Mouse (Mus musculus) liver, adult 2 months (tissue): ENCODE measurements around the gene Acvr2b. TPM values are rescaled to one million over a fixed set of nuclear protein-coding genes. Genes with fewer than 3 reads are reported as not detected.

Experiments
- DNase-seq: peaks from one replicate; pipeline ENCODE4 v3.0.0-alpha.2; 2011; ENCODE audit warnings: low read depth, low spot score; ENCODE audit errors: extremely low read depth
- H3K27ac ChIP-seq: fragments of 200-500 bp; replicated peaks from 2 replicates; pipeline ENCODE4 v1.5.1; 2012; ENCODE audit warnings: low read depth, mild to moderate bottlenecking, control low read depth, inconsistent platforms, low read length; ENCODE audit not compliant: insufficient read depth
- H3K27me3 ChIP-seq: fragments of 200-500 bp; 2 replicates; pipeline ENCODE4 v1.6.1; 2012; ENCODE audit warnings: mild to moderate bottlenecking, moderate library complexity, low read length, inconsistent platforms; ENCODE audit not compliant: control insufficient read depth, insufficient read depth
- H3K36me3 ChIP-seq: fragments of 200-500 bp; 2 replicates; pipeline ENCODE4 v1.6.1; 2012; ENCODE audit warnings: low read length, inconsistent platforms; ENCODE audit not compliant: control insufficient read depth, insufficient read depth
- H3K4me1 ChIP-seq: fragments of 200-500 bp; 2 replicates; pipeline ENCODE4 v1.6.1; 2011; ENCODE audit warnings: low read length; ENCODE audit not compliant: control insufficient read depth, insufficient read depth
- H3K4me3 ChIP-seq: fragments of 200-500 bp; 2 replicates; pipeline ENCODE4 v1.5.1; 2011; ENCODE audit warnings: low read depth, mild to moderate bottlenecking, control low read depth, low read length, moderate library complexity; ENCODE audit not compliant: insufficient read depth
- H3K79me2 ChIP-seq: fragments of 200-500 bp; 2 replicates; pipeline ENCODE4 v1.6.1; 2012; ENCODE audit warnings: inconsistent platforms, mild to moderate bottlenecking, low read length, moderate library complexity; ENCODE audit not compliant: control insufficient read depth, insufficient read depth
- H3K9ac ChIP-seq: fragments of 200-500 bp; 2 replicates; pipeline ENCODE4 v1.6.1; 2012; ENCODE audit warnings: low read depth, mild to moderate bottlenecking, control low read depth, inconsistent platforms, low read length
- CTCF ChIP-seq: fragments of 200-500 bp; IDR thresholded peaks from 2 replicates; pipeline ENCODE4 v1.5.1; 2011; ENCODE audit warnings: low read depth, low read length, control low read depth
- POLR2A ChIP-seq: fragments of 200-500 bp; IDR thresholded peaks from 2 replicates; pipeline ENCODE4 v1.6.1; 2011; ENCODE audit warnings: low read length, control low read depth; ENCODE audit not compliant: insufficient read depth; ENCODE audit errors: extremely low read depth
- WGBS: fragments of 180-500 bp; shearing (Covaris S2); methylation state at CpG from one replicate; pipeline ENCODE4 v1.1.7; 2018; 5-methylcytosine and 5-hydroxymethylcytosine counted together
- polyA plus RNA-seq: library from polyadenylated mRNA; depleted of rRNA; stranded (reverse); fragments of >200 nt; gene quantifications from 2 replicates; pipeline ENCODE4 v1.2.3, GENCODE M21; 2012
- total RNA-seq: library from RNA; depleted of rRNA; stranded (reverse); fragments of >200 nt; gene quantifications from 2 replicates; pipeline ENCODE4 v1.2.3, GENCODE M21; 2014

Gene Acvr2b
- total and polyA plus RNA-seq, 2 experiments, result 4.2 to 4.8 TPM

GRCm38 (mm10) chr9:119474717-119475611 is 73.0 kb downstream of the Acvr2b start:
- Histone ChIP-seq H3K4me3 (no peak overlapping the region), H3K36me3 (no peaks in the 10 kb centered on the region), H3K9ac (no peak overlapping the region), H3K4me1 (no peaks in the 10 kb centered on the region), H3K27me3 (no peaks in the 10 kb centered on the region), H3K79me2 (no peaks in the 10 kb centered on the region), H3K27ac (no peak overlapping the region)
- TF ChIP-seq CTCF (no peak), POLR2A (no peak)
- 62% methylated on average over 15 of the region's 15 CpGs for WGBS
- peak; percentile 57 for DNase-seq

GRCm38 (mm10) chr9:119477754-119478153 is 75.8 kb downstream of the Acvr2b start:
- no peak overlapping the region for H3K9ac ChIP-seq
- no peak overlapping the region for H3K27ac ChIP-seq
- H3K4me3 ChIP-seq, result no peak overlapping the region
- 69% methylated on average over 6 of the region's 6 CpGs for WGBS
- H3K79me2 ChIP-seq, result no peaks in the 10 kb centered on the region
- H3K27me3 ChIP-seq, result no peaks in the 10 kb centered on the region
- DNase-seq, result no peak
- no peaks in the 10 kb centered on the region for H3K36me3 ChIP-seq
- TF ChIP-seq CTCF (no peak), POLR2A (no peak)
- no peaks in the 10 kb centered on the region for H3K4me1 ChIP-seq

GRCm38 (mm10) chr9:119478345-119478744 is 76.4 kb downstream of the Acvr2b start:
- TF ChIP-seq POLR2A, result no peak
- no peak for TF ChIP-seq CTCF
- peak; percentile 59 for DNase-seq
- WGBS, result 80% methylated on average over 11 of the region's 11 CpGs
- H3K79me2 ChIP-seq, result no peaks in the 10 kb centered on the region
- no peaks in the 10 kb centered on the region for H3K27me3 ChIP-seq
- H3K27ac ChIP-seq, result no peak overlapping the region
- H3K4me1 ChIP-seq, result no peaks in the 10 kb centered on the region
- no peak overlapping the region for H3K4me3 ChIP-seq
- H3K9ac ChIP-seq, result no peak overlapping the region
- no peaks in the 10 kb centered on the region for H3K36me3 ChIP-seq

GRCm38 (mm10) chr9:119479297-119479696 is 77.4 kb downstream of the Acvr2b start:
- no peak overlapping the region for H3K9ac ChIP-seq
- H3K36me3 ChIP-seq, result no peaks in the 10 kb centered on the region
- TF ChIP-seq POLR2A, result no peak
- no peak for TF ChIP-seq CTCF
- no peaks in the 10 kb centered on the region for H3K4me1 ChIP-seq
- H3K27me3 ChIP-seq, result no peaks in the 10 kb centered on the region
- H3K79me2 ChIP-seq, result no peaks in the 10 kb centered on the region
- H3K4me3 ChIP-seq, result no peak overlapping the region
- DNase-seq, result no peak
- no peak overlapping the region for H3K27ac ChIP-seq
- WGBS, result 72% methylated on average over 8 of the region's 8 CpGs

- DNase-seq, result no peak
- Histone ChIP-seq H3K27me3 (no peaks in the 10 kb centered on the region), H3K36me3 (no peaks in the 10 kb centered on the region), H3K27ac (no peak overlapping the region), H3K9ac (no peak overlapping the region), H3K79me2 (no peaks in the 10 kb centered on the region), H3K4me3 (no peak overlapping the region), H3K4me1 (no peaks in the 10 kb centered on the region)
- 93% methylated on average over 4 of the region's 4 CpGs for WGBS
- TF ChIP-seq CTCF (no peak), POLR2A (no peak)
Measured at GRCm38 (mm10) chr9:119481612-119482011, 79.7 kb downstream of the Acvr2b start.

GRCm38 (mm10) chr9:119483554-119484353 is 81.8 kb downstream of the Acvr2b start:
- WGBS, result 69% methylated on average over 23 of the region's 23 CpGs
- H3K36me3 ChIP-seq, result no peaks in the 10 kb centered on the region
- TF ChIP-seq POLR2A, result no peak
- no peak for TF ChIP-seq CTCF
- no peak for DNase-seq
- H3K27me3 ChIP-seq, result no peaks in the 10 kb centered on the region
- H3K79me2 ChIP-seq, result no peaks in the 10 kb centered on the region
- no peak overlapping the region for H3K4me3 ChIP-seq
- H3K27ac ChIP-seq, result no peak overlapping the region
- H3K9ac ChIP-seq, result no peak overlapping the region
- H3K4me1 ChIP-seq, result no peaks in the 10 kb centered on the region
